7 mouse cellular contexts compared by ENCODE assay signal in the genomic region with DNA sequence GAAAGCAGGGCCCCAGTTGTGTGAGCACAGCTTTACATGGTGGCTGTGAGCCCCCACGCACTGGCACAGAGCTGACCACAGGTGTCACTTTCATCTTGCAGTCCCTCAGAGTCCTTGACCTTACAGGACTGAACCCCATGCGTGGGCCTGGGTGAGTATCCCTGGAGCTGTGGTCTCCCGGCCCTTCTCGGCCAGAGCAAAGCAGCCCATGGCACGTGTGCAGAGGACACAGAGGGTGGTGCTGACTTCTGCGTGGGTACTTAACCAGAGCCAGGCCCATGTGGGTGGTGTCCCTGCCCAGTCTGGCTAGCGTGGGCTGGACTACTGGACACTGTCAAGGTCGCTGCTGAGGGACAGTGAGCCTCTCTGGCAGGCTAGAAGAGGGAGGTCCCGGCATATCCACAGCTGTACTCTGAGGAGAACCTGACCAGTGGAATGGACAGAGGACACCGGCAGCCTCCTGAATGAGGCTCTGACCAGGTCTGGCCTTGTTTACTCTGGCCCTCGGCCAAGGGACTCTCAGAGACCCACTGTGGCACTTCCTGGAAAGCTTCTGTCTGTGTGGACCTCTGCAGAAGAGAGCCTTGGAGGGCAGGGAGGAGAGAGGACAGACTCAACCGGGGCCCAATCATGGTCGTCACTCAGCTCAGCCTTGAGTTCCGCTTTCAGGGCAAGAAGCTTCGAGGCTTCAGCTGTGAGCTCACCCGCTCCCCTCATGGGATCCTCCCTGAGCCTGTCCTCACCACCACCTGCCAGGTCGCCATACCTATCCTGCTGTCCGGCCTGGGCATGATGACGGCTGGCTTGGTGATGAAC. TPM values are rescaled to one million over a fixed set of nuclear protein-coding genes. Genes with fewer than 3 reads are reported as not detected.
DNase-seq lines count a peak whose midpoint lies in the region; ATAC-seq and TF ChIP-seq lines count a peak whose summit lies in the region.

No protein-coding gene starts in this region.

- H3K27ac ChIP-seq in heart, embryonic 13.5 days (replicated peaks): peak overlapping the region; percentile 69
- peak overlapping the region; percentile 99 for H3K27ac ChIP-seq in liver, embryonic 13.5 days
- H3K27ac ChIP-seq in forebrain, embryonic 11.5 days (ENCODE audit: low read depth, low read length): no peak overlapping the region

- H3K4me3 ChIP-seq in G1E (ENCODE audit: low read depth, low read length): peak overlapping the region; percentile 83
- no peak overlapping the region for H3K4me3 ChIP-seq in heart, embryonic 13.5 days
- peak overlapping the region; percentile 67 for H3K4me3 ChIP-seq in liver, embryonic 13.5 days (replicated peaks)
- no peak overlapping the region for H3K4me3 ChIP-seq in forebrain, embryonic 11.5 days (ENCODE audit: low read depth, low read length)

- no peaks in the 10 kb centered on the region for H3K9me3 ChIP-seq in G1E (replicated peaks)
- H3K9me3 ChIP-seq in heart, embryonic 13.5 days: no peaks in the 10 kb centered on the region
- no peaks in the 10 kb centered on the region for H3K9me3 ChIP-seq in liver, embryonic 13.5 days (replicated peaks)
- H3K9me3 ChIP-seq in forebrain, embryonic 11.5 days (ENCODE audit: control insufficient read depth, low read length): no peaks in the 10 kb centered on the region

- no peak for TF ChIP-seq CTCF in G1E (IDR thresholded peaks at IDR 0.05; ENCODE audit: low read depth, low read length)

- H3K9ac ChIP-seq in heart, embryonic 13.5 days: peak overlapping the region; percentile 60
- peak overlapping the region; percentile 90 for H3K9ac ChIP-seq in liver, embryonic 13.5 days
- no peak overlapping the region for H3K9ac ChIP-seq in forebrain, embryonic 11.5 days (ENCODE audit: low read length)

- H3K27me3 ChIP-seq in G1E (ENCODE audit: insufficient read depth, low read length): no peaks in the 10 kb centered on the region
- H3K27me3 ChIP-seq in heart, embryonic 13.5 days (replicated peaks): no peaks in the 10 kb centered on the region
- no peaks in the 10 kb centered on the region for H3K27me3 ChIP-seq in liver, embryonic 13.5 days
- H3K27me3 ChIP-seq in forebrain, embryonic 11.5 days (ENCODE audit: control insufficient read depth, insufficient read depth, low read length): no peaks in the 10 kb centered on the region

- ATAC-seq in G1E (ENCODE audit: extremely low read depth, insufficient number of reproducible peaks, low FRiP score, poor library complexity, severe bottlenecking): no peak
- peak; percentile 25; the same call in 1 of the 2 replicates for ATAC-seq in heart, embryonic 13.5 days (ENCODE audit: extremely low read depth, insufficient number of reproducible peaks, low FRiP score, low TSS enrichment)
- peak; percentile 3; the same call in 1 of the 2 replicates for ATAC-seq in liver, embryonic 13.5 days (ENCODE audit: low read depth)
- ATAC-seq in forebrain, embryonic 11.5 days (replicated peaks; ENCODE audit: low FRiP score): no peak

- DNase-seq in 3T3-L1 (ENCODE audit: low read depth, low spot score) (peak; percentile 24), G1E (ENCODE audit: low spot score) (peak; percentile 32)
- peak; percentile 34 for DNase-seq in liver, embryonic 13.5 days
- peak; percentile 39 for DNase-seq in thymus, postnatal 25 days
- no peak for DNase-seq in forebrain, embryonic 11.5 days (ENCODE audit: low spot score)
- no peak for DNase-seq in embryo, embryonic 10 days (ENCODE audit: low spot score)

- H3K4me2 ChIP-seq in heart, embryonic 13.5 days: peak overlapping the region; percentile 50
- peak overlapping the region; percentile 90 for H3K4me2 ChIP-seq in liver, embryonic 13.5 days
- no peak overlapping the region for H3K4me2 ChIP-seq in forebrain, embryonic 11.5 days (ENCODE audit: low read depth, low read length, severe bottlenecking)

- WGBS in heart, embryonic 13.5 days: 46% methylated on average over 19 of the region's 19 CpGs
- WGBS in liver, embryonic 13.5 days (ENCODE audit: insufficient replicate concordance): 21% methylated on average over 19 of the region's 19 CpGs
- WGBS in forebrain, embryonic 11.5 days: 83% methylated on average over 19 of the region's 19 CpGs

- peaks cover 97% of the 10 kb centered on the region for H3K4me1 ChIP-seq in G1E (ENCODE audit: insufficient read depth, low read depth, low read length)
- H3K4me1 ChIP-seq in heart, embryonic 13.5 days: peaks cover 98% of the 10 kb centered on the region
- peaks cover 100% of the 10 kb centered on the region for H3K4me1 ChIP-seq in liver, embryonic 13.5 days (replicated peaks)
- no peaks in the 10 kb centered on the region for H3K4me1 ChIP-seq in forebrain, embryonic 11.5 days (replicated peaks; ENCODE audit: control insufficient read depth, insufficient read depth, low read length)

- H3K36me3 ChIP-seq in G1E (replicated peaks): peaks cover 77% of the 10 kb centered on the region
- H3K36me3 ChIP-seq in heart, embryonic 13.5 days: no peaks in the 10 kb centered on the region
- H3K36me3 ChIP-seq in liver, embryonic 13.5 days: no peaks in the 10 kb centered on the region
- H3K36me3 ChIP-seq in forebrain, embryonic 11.5 days (ENCODE audit: control insufficient read depth, insufficient read depth, low read length): no peaks in the 10 kb centered on the region

RNA-seq across cellular contexts. Expression of a gene that starts 14.5 kb away (rescaled TPM):
- 51.0 and 55.7 TPM in 2 replicates for total RNA-seq in G1E (2014; fragmentation: Nextera tagmentation)
- 47.7 and 50.2 TPM in 2 replicates for total RNA-seq in G1E (2017)
- 84.7 and 85.1 TPM in 2 replicates for polyA plus RNA-seq in G1E (2012)
- 12.1 and 14.0 TPM in 2 replicates for polyA plus RNA-seq in heart, embryonic 13.5 days (2015; fragmentation: Nextera tagmentation; extraction: Ambion mirVana)
- polyA plus RNA-seq in liver, embryonic 13.5 days (2015; fragmentation: Nextera tagmentation; extraction: Ambion mirVana): 32.2 and 34.8 TPM in 2 replicates
- 2.2 and 2.4 TPM in 2 replicates for polyA plus RNA-seq in forebrain, embryonic 11.5 days (2014; fragmentation: Nextera tagmentation; extraction: Ambion mirVana)

Comparison
In these comparisons a context has a peak if more than half of its experiments do, and no peak if none do; other contexts are left out.
1. DNase-seq: peak in 3T3-L1 (single experiment), G1E (single experiment), liver, embryonic 13.5 days (single experiment) and thymus, postnatal 25 days (single experiment); none in forebrain, embryonic 11.5 days (single experiment) and embryo, embryonic 10 days (single experiment).
2. ATAC-seq: peak in heart, embryonic 13.5 days (single experiment) and liver, embryonic 13.5 days (single experiment); none in G1E (single experiment) and forebrain, embryonic 11.5 days (single experiment).
3. H3K4me3 ChIP-seq: peak in G1E (single experiment) and liver, embryonic 13.5 days (single experiment); none in heart, embryonic 13.5 days (single experiment) and forebrain, embryonic 11.5 days (single experiment).